Mouse (Mus musculus): ENCODE data around the gene Mpp4. TPM values are rescaled to one million over a fixed set of nuclear protein-coding genes. Genes with fewer than 3 reads are reported as not detected.

Gene Mpp4
- total and polyA plus RNA-seq, 2 experiments = 2.3 to 7.6 TPM

DNA sequence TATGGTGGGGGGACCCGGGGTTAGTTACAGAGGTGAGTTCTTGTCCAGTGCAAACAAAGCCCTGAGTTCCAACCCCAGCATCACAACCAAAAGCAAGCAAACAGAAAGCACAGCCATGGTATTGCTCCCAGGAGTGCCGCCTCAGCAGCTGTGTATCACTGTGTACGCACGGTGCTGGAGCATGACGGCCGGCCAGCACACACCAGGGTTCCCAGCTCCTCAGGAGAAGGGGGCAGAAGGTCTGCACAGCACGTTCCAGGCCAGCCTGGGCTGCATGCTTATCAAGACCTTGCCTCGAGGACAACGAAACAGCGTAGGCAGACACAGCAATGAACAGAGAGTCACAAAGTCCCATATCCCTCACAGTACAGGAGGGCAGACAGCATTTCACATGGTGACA lies 39.2 kb upstream of the Mpp4 start:
- DNase-seq (ENCODE audit: extremely low read depth, low read depth, low spot score) = peak; percentile 76
- Histone ChIP-seq H3K9ac (ENCODE audit: low read depth, low read length) (peak overlapping the region; percentile 5; the same call in 1 of the 2 replicates), H3K27ac (replicated peaks; ENCODE audit: insufficient read depth, low read depth, low read length) (peak overlapping the region; percentile 60), H3K79me2 (ENCODE audit: control insufficient read depth, insufficient read depth, low read length) (no peaks in the 10 kb centered on the region), H3K4me1 (ENCODE audit: control insufficient read depth, insufficient read depth, low read length) (peaks cover 26% of the 10 kb centered on the region), H3K36me3 (ENCODE audit: control insufficient read depth, insufficient read depth, low read length) (peaks cover 50% of the 10 kb centered on the region), H3K4me3 (ENCODE audit: insufficient read depth, low read depth, low read length) (no peak overlapping the region), H3K27me3 (ENCODE audit: control insufficient read depth, insufficient read depth, low read length) (no peaks in the 10 kb centered on the region)
- TF ChIP-seq POLR2A (IDR thresholded peaks at IDR 0.05; ENCODE audit: extremely low read depth, insufficient read depth, low read length) (no peak), CTCF (IDR thresholded peaks at IDR 0.05; ENCODE audit: low read depth, low read length) (no peak)
- 24% methylated on average over 10 of the region's 10 CpGs for WGBS

- TF ChIP-seq CTCF (IDR thresholded peaks at IDR 0.05; ENCODE audit: low read depth, low read length) (no peak), POLR2A (IDR thresholded peaks at IDR 0.05; ENCODE audit: extremely low read depth, insufficient read depth, low read length) (no peak)
- H3K36me3 ChIP-seq (ENCODE audit: control insufficient read depth, insufficient read depth, low read length) = peaks cover 51% of the 10 kb centered on the region
- peak overlapping the region; percentile 62 for H3K27ac ChIP-seq (replicated peaks; ENCODE audit: insufficient read depth, low read depth, low read length)
- no peaks in the 10 kb centered on the region for H3K27me3 ChIP-seq (ENCODE audit: control insufficient read depth, insufficient read depth, low read length)
- H3K4me3 ChIP-seq (ENCODE audit: insufficient read depth, low read depth, low read length) = no peak overlapping the region
- peak; percentile 77 for DNase-seq (ENCODE audit: extremely low read depth, low read depth, low spot score)
- H3K4me1 ChIP-seq (ENCODE audit: control insufficient read depth, insufficient read depth, low read length) = peaks cover 26% of the 10 kb centered on the region
- H3K9ac ChIP-seq (ENCODE audit: low read depth, low read length) = no peak overlapping the region
- no peaks in the 10 kb centered on the region for H3K79me2 ChIP-seq (ENCODE audit: control insufficient read depth, insufficient read depth, low read length)
- WGBS = 14% methylated on average over 1 of the region's 1 CpGs
These were observed 38.4 kb upstream of the Mpp4 start for GRCm38 (mm10) chr1:59201561-59201960.

DNA sequence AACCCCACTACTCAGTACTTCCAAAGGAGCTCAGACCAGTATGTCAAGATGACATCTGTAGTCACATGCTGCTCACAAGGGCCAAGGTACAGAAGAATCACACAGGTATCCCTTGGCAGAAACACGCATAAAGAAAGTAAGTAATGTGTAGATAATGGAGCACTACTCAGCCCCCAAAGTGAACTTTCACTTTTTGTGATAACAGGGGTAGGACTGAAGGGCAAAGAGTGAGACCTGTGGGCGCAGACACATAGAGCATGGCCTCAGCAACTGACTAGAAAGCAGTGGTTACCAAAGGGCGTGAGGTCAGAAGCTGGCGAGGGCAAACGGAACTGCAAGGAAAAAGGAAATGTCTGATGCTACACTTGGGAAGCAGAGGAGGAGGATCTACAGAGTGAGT lies 37.8 kb upstream of the Mpp4 start:
- H3K27ac ChIP-seq (replicated peaks; ENCODE audit: insufficient read depth, low read depth, low read length) = peak overlapping the region; percentile 50
- TF ChIP-seq POLR2A (IDR thresholded peaks at IDR 0.05; ENCODE audit: extremely low read depth, insufficient read depth, low read length) = no peak
- TF ChIP-seq CTCF (IDR thresholded peaks at IDR 0.05; ENCODE audit: low read depth, low read length) = no peak
- H3K9ac ChIP-seq (ENCODE audit: low read depth, low read length) = no peak overlapping the region
- H3K4me1 ChIP-seq (ENCODE audit: control insufficient read depth, insufficient read depth, low read length) = peaks cover 26% of the 10 kb centered on the region
- peak; percentile 65 for DNase-seq (ENCODE audit: extremely low read depth, low read depth, low spot score)
- H3K79me2 ChIP-seq (ENCODE audit: control insufficient read depth, insufficient read depth, low read length) = no peaks in the 10 kb centered on the region
- H3K36me3 ChIP-seq (ENCODE audit: control insufficient read depth, insufficient read depth, low read length) = peaks cover 57% of the 10 kb centered on the region
- H3K4me3 ChIP-seq (ENCODE audit: insufficient read depth, low read depth, low read length) = no peak overlapping the region
- no peaks in the 10 kb centered on the region for H3K27me3 ChIP-seq (ENCODE audit: control insufficient read depth, insufficient read depth, low read length)
- 24% methylated on average over 5 of the region's 5 CpGs for WGBS

GRCm38 (mm10) chr1:59194979-59195378 lies 31.8 kb upstream of the Mpp4 start:
- TF ChIP-seq CTCF (IDR thresholded peaks at IDR 0.05; ENCODE audit: low read depth, low read length) (no peak), POLR2A (IDR thresholded peaks at IDR 0.05; ENCODE audit: extremely low read depth, insufficient read depth, low read length) (no peak)
- 74% methylated on average over 6 of the region's 6 CpGs for WGBS
- no peak overlapping the region for H3K9ac ChIP-seq (ENCODE audit: low read depth, low read length)
- H3K27ac ChIP-seq (replicated peaks; ENCODE audit: insufficient read depth, low read depth, low read length) = no peak overlapping the region
- no peak overlapping the region for H3K4me3 ChIP-seq (ENCODE audit: insufficient read depth, low read depth, low read length)
- no peaks in the 10 kb centered on the region for H3K27me3 ChIP-seq (ENCODE audit: control insufficient read depth, insufficient read depth, low read length)
- H3K4me1 ChIP-seq (ENCODE audit: control insufficient read depth, insufficient read depth, low read length) = no peaks in the 10 kb centered on the region
- H3K36me3 ChIP-seq (ENCODE audit: control insufficient read depth, insufficient read depth, low read length) = peaks cover 81% of the 10 kb centered on the region
- no peak for DNase-seq (ENCODE audit: extremely low read depth, low read depth, low spot score)
- H3K79me2 ChIP-seq (ENCODE audit: control insufficient read depth, insufficient read depth, low read length) = no peaks in the 10 kb centered on the region; the same call in 1 of the 2 replicates

GRCm38 (mm10) chr1:59187786-59188185 lies 24.6 kb upstream of the Mpp4 start:
- H3K27me3 ChIP-seq (ENCODE audit: control insufficient read depth, insufficient read depth, low read length) = no peaks in the 10 kb centered on the region
- 96% methylated on average over 5 of the region's 5 CpGs for WGBS

DNA sequence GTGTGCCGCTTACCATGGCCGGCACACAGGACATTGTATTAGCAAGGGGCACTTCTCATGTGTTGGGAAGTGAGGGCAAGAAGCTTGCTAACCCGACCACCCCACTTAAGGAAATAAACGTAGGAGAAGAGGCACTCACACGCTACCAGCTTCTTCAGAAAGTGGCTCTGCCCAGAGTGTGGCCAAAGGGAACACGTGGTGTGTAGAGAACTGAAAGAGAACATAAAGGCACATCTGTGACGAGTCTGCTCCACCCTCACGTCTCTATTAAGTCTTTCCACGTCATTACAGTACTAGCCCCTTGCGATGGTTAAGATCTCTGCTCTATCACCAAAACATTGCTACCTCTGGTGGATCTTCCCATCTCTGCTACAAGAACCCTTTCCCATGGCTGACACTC lies 23.1 kb upstream of the Mpp4 start:
- TF ChIP-seq POLR2A (IDR thresholded peaks at IDR 0.05; ENCODE audit: extremely low read depth, insufficient read depth, low read length) (no peak), CTCF (IDR thresholded peaks at IDR 0.05; ENCODE audit: low read depth, low read length) (no peak)
- DNase-seq (ENCODE audit: extremely low read depth, low read depth, low spot score) = no peak

More at GRCm38 (mm10) chr1:59187786-59188185, 24.6 kb upstream of the Mpp4 start:
- Histone ChIP-seq H3K27ac (replicated peaks; ENCODE audit: insufficient read depth, low read depth, low read length) (no peak overlapping the region), H3K4me1 (ENCODE audit: control insufficient read depth, insufficient read depth, low read length) (no peaks in the 10 kb centered on the region), H3K4me3 (ENCODE audit: insufficient read depth, low read depth, low read length) (no peak overlapping the region), H3K9ac (ENCODE audit: low read depth, low read length) (no peak overlapping the region), H3K79me2 (ENCODE audit: control insufficient read depth, insufficient read depth, low read length) (no peaks in the 10 kb centered on the region), H3K36me3 (ENCODE audit: control insufficient read depth, insufficient read depth, low read length) (peaks cover 74% of the 10 kb centered on the region)
- DNase-seq (ENCODE audit: extremely low read depth, low read depth, low spot score) = no peak
- TF ChIP-seq CTCF (IDR thresholded peaks at IDR 0.05; ENCODE audit: low read depth, low read length) (no peak), POLR2A (IDR thresholded peaks at IDR 0.05; ENCODE audit: extremely low read depth, insufficient read depth, low read length) (no peak)

More for the DNA sequence above, 23.1 kb upstream of the Mpp4 start:
- no peak overlapping the region for H3K4me3 ChIP-seq (ENCODE audit: insufficient read depth, low read depth, low read length)
- H3K27me3 ChIP-seq (ENCODE audit: control insufficient read depth, insufficient read depth, low read length) = no peaks in the 10 kb centered on the region
- H3K79me2 ChIP-seq (ENCODE audit: control insufficient read depth, insufficient read depth, low read length) = no peaks in the 10 kb centered on the region
- H3K4me1 ChIP-seq (ENCODE audit: control insufficient read depth, insufficient read depth, low read length) = no peaks in the 10 kb centered on the region
- H3K36me3 ChIP-seq (ENCODE audit: control insufficient read depth, insufficient read depth, low read length) = peaks cover 78% of the 10 kb centered on the region
- WGBS = 94% methylated on average over 10 of the region's 10 CpGs
- no peak overlapping the region for H3K27ac ChIP-seq (replicated peaks; ENCODE audit: insufficient read depth, low read depth, low read length)
- no peak overlapping the region for H3K9ac ChIP-seq (ENCODE audit: low read depth, low read length)
